Mouse (Mus musculus) cortical plate, adult 2 months (tissue): Measurements from ENCODE around the gene E130114P18Rik.

Experiments used
- CTCF ChIP-seq: fragments of 200-500 bp; IDR thresholded peaks from 2 replicates; pipeline ENCODE4 v1.5.1; 2011; ENCODE audit warnings: mild to moderate bottlenecking, control low read depth, low read length; ENCODE audit not compliant: insufficient read depth; ENCODE audit errors: extremely low read depth
- POLR2A ChIP-seq: fragments of 200-500 bp; IDR thresholded peaks from 2 replicates; pipeline ENCODE4 v1.6.1; 2011; ENCODE audit warnings: mild to moderate bottlenecking, low read length, control low read depth; ENCODE audit not compliant: insufficient read depth; ENCODE audit errors: extremely low read depth

GRCm38 (mm10) chr4:97824451-97824850, 46.6 kb upstream of the E130114P18Rik start:
- no peak for TF ChIP-seq POLR2A
- TF ChIP-seq CTCF, result no peak
